Mouse (Mus musculus): ENCODE measurements around the gene Smc6.

Gene Smc6

DNA sequence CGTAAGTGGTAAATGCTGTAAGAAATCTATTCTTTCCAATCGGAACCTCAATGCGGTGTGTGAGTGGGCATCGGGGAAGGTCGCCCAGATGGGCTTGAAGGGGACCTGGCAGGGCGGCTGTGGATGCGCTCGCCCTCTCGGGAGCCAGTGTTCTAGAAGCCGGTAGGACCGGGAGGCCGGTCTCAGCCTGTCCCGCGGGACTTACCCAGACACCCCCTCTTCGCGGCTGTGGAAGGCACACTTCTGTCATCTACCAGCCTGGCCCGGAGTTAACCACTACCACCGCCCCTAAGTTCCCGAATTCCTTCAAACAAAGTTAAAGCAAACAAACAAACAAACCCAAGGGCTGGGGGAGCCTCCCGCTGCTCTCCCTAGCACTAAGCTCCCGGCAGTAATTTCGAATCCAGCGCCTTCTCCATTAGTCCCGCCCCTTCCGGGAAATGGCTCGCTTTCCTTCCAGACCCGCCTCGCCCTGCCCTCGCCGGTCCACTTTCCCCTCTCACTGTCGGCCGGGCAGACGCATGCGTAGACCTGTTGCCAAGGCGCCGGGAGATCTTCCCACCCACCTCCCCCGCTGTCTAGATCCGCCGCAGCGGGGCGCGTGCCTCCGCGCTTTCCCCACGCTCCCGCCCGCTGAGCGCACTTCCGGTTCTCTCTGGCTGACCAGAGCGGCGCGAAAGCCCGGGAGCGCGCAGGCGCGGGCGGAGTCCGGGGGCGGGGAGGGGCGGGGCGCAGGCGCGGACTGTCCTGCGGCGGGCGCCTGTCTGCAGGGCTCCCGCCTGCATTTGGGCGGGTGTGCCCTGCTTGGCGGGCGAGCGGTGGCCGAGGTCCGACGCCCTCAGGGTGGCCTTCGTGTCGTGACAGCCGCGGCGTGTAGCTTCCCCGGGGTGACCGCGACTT lies at the start of gene Smc6, which contains the start of gene Gen1:
Smc6 (plus strand) TSS at position 505 of the 900 bp plus-strand sequence.
Gen1 (minus strand) TSS at position 420 of the 900 bp plus-strand sequence.
- peak; percentile 93 to 95 for DNase-seq

DNA sequence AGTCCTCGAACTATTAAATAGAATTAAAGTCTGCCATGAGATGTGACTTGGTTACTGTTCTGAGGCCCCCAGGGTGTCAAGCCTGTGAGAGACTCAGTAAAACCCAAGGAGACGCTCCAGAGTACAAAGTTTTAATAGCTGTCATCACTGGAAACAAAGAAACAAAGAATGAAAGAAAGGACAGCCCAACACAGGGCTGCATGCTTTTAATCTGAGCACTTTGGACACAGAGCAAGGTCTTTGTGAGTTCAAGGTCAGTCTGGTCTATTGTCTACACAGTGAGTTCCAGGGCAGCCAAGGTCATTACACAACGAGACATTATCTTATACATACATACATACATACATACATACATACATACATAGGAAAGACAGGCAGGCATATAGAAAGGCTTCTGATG lies 49.2 kb upstream of the Smc6 start:
- no peak for DNase-seq

DNA sequence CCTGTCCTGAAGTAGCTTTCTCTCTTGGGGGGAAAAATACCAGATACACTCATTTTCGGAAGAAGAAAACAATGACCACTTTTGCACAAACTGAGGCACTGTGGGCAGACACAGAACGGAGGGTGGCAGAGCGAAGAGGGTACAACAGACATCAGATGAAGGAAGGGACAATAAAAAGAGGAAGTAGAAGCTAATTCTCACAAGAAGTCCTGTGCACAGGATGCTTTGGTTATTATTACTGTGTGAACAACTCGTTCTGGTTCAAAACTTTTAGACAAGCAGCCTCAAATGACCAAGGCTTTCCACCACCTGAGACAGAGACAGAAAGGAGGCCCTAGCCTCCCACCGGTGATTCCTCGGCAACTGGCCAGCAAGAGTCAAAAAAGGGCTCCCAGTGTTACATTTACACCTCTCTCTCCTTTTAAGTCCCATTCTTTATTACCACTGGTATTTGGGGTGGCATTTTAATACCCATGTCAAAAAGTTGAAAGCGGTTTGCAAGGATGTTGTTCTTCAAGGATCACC lies 47.9 kb upstream of the Smc6 start:
- no peak for DNase-seq

GRCm38 (mm10) chr12:11221524-11222330 lies 44.0 kb upstream of the Smc6 start:
- no peak for DNase-seq

DNA sequence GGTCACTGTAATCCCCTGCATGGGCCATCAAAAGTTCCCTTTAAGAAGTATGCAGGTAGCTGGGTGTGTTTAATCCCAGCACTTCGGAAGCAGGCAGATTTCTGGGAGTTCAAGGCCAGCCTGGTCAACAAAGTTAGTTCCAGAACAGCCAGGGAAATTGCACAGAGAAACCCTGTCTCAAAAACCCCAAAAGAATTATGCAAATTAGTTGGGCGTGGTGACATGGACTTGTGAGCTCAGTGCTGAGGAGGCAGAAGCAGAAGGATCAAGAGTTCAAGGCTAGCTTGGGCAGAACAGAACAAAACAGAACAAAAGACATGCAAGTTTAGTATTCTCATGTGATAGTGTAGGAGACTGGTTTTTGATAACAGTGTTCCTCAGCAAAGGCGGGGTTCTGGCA lies 43.1 kb upstream of the Smc6 start:
- no peak for DNase-seq

- DNase-seq, result no peak
Measured at GRCm38 (mm10) chr12:11223090-11223489, 42.6 kb upstream of the Smc6 start.

- no peak for DNase-seq
Measured at GRCm38 (mm10) chr12:11224722-11225121, 41.0 kb upstream of the Smc6 start.

DNA sequence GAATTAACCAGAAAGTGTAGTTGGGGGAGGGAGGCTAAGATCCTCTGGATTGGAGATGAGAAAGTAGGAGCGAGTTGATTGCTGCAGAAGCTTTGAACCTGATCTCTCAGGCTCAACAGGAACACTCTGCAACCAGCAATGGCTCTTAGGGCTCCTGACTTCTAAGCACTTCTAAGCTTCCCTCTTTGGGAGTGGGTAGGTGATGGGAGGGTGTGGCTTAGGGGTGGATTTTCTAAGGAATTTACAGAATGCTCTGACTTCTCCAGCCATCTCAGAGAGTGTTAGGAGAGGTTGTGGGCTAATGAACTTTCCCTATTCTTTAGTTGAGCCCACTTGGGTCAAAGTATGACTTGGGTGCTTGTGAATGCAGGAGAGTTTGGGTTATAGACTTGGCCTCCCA lies 39.6 kb upstream of the Smc6 start:
- DNase-seq, result no peak

GRCm38 (mm10) chr12:11226529-11227268 lies 39.0 kb upstream of the Smc6 start:
- DNase-seq, result no peak

DNA sequence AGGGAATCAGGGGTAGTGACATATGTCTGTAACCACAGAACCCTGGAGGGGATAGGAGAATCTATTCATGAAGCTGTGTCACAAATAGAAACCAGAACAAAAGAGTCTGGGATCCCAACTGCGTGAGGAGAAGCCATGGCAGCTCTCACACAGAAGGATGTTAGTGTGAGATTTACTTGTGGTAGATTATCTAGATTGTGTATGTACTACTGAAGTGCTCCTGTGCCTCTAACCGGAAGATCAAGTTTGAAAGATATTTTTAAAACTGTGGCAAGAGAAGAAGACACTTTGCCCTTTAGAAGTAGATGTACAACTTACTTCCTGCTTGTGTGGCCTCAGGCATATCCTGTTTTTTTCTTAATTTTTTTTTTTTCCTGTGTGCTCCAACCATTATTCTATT lies 35.4 kb upstream of the Smc6 start:
- DNase-seq, result no peak

- no peak for DNase-seq
Measured at GRCm38 (mm10) chr12:11235996-11236395, 29.7 kb upstream of the Smc6 start.

GRCm38 (mm10) chr12:11247460-11247859 lies 18.2 kb upstream of the Smc6 start:
- DNase-seq, result no peak

DNA sequence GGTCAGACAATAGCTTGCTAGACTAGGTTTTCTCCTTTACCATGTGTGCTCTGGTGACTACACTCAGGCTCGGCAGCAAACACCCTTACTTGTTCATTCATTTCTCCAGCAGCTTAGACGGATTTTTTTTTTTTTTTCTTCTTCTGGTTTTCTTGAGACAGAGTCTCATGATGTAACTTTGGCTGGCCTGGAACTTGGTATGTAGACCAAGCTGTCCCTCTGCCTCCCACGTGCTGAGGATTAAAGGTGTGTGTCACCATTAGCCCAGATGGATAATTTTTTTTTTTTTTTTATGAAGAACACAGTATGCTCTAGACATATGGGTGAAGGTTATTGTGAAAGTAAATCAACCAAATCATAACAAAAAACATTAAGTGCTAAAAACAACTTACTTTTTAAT lies 15.4 kb upstream of the Smc6 start:
- DNase-seq, result no peak

DNA sequence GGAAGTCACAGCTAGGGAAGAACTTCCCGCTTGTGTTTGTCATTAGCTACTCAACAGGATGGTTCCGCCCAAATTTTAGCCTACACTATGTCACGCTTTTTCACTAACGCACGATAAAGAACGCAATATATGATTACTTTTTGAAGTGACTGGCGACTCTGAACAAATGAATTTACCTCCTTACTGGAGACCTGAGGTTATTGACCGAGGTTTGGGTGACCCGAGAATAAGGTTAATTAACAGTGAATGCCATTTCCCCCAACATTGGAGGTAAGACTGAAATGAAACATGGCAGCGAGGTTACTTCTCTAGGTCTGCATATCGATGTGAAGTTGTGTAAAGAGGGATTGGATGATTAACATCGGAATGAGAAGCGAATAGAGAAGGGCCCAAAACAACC lies 791 bp upstream of the Smc6 start:
- DNase-seq, result no peak

DNA sequence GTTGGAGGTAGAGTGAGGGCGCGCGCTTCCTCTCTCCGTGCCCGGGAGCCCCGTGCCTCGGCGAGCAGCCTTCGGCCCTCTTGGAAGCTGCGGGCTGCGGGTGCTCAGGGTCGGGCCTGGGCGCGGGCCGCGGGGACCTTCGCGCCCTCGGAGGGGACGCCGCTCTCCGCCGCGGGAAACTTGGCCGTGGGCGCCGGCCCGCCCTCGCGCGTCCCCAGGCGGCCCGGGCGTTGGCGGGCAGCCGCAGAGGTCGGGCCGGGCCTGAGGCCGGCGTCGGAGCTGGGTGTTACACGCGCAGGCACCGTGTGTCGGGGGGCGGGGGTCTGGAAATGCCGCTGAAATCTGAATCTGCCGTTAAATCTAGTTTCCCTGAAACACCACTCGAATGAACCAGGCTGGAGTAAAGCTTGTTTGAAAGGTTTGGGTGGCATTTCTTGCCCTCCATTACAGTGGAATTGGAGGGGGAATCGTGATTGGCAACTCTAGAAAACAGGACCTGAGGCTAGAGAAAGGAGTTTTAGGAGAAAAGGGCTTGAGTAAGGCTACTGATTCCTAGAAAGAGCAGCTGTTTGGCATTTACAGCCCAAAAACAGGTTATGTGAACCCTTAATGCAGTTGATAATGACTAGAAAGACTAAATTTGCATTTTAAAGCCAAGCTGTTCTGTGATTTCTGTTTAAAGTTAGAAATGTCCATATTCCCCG lies 748 bp downstream of the Smc6 start:
- DNase-seq, result no peak

DNA sequence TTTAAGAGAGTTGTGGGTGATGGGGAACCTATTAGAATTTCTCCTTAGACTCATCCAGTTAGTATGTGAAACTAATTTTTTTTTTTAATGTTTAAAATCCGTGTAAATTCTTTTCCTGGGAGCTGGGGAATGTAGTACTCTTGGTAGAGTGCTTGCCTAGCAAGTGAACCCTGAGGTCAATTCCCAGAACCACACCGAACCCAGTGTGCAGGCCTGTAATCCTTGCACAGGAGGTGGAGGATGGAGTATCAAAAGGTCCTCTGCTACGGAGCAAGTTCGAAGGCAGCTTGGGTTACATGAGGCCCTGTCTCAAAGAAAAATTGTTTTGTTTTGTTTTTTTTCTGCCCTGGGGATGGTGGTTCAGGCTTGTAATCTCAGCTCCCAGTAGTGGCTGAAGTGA lies 1.3 kb downstream of the Smc6 start:
- peak in 1 of 2 experiments; percentile 6 for DNase-seq

GRCm38 (mm10) chr12:11272568-11272967 lies 6.9 kb downstream of the Smc6 start:
- no peak for DNase-seq

GRCm38 (mm10) chr12:11273185-11273584 lies 7.5 kb downstream of the Smc6 start:
- DNase-seq, result no peak

GRCm38 (mm10) chr12:11276632-11277031 lies 10.9 kb downstream of the Smc6 start:
- no peak for DNase-seq

GRCm38 (mm10) chr12:11277207-11277606 lies 11.5 kb downstream of the Smc6 start:
- DNase-seq, result no peak

GRCm38 (mm10) chr12:11279886-11280285 lies 14.2 kb downstream of the Smc6 start:
- DNase-seq, result no peak

DNA sequence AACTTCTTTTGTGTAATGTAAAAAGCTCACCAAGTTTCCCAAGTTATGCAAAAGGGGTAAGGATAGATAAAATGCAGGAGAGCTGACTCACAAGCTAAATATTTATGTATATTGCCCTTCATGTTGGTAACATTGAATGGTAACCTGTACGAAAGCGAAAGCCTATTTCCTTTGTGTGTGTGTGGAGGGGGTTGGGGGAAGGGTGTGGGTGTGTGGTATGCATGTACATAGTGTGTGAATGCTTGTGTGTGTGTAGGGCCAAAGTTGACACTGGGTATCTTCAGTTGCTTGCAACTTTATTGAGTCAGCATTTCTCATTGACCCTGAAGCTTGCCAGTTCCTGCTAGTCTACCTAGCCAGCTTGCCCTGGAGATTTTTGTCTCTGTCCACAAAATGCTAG lies 15.9 kb downstream of the Smc6 start:
- no peak for DNase-seq

All from cerebellum, adult 18-20 months (tissue).